Mouse (Mus musculus) inflammation-experienced regulatory T-cells, adult 6 months (primary cell): ENCODE measurements at regions not wholly inside any gene's neighbourhood (a gene's known extent, or its start where the extent isn't known, plus 50 kb on each side); places are given as distances from the start of the nearest gene placed in this dataset.

ENCODE experiments used
- ATAC-seq: one replicate; pipeline ENCODE4 v1.8.0; 2017

DNA sequence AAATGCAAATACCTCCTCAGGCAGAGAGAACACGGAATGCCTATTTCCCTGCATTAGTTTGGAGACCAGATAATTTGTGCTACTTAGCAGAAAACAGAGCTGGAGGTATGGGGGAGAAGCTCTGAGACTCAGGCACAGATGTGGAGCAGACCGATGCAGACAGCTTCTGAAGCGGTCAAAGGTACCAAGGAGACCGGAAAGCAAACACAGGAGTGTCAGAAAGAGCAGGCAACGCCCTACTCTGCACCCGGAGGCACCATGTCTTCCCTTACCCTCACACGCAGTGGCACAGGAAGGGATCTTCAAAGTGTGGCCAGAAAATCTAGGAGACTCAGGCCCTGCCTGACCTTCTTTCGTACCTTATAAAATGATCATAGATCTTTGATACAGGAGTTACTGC is 98.4 kb upstream of the Rybp start:
- no peak for ATAC-seq

DNA sequence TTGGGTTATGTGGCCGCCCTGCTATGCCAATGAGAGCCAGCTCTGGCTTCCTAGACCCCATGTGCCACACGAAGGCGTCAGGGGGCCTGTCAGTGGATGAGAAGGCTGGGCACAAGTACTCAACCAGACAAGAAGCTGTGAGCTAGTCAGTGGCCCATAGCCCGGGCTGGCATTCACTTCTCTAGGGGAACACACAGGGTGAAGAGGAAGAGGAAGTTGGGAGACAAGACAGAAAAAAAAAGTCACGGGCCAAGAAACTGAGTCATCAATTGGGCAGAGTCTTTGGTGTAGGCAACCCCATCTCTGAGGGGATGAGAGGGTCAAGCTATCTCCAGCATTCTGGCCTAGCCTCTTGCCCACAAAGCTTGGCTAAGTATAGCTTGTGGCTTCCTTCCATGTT is 93.8 kb upstream of the Rybp start:
- no peak for ATAC-seq

DNA sequence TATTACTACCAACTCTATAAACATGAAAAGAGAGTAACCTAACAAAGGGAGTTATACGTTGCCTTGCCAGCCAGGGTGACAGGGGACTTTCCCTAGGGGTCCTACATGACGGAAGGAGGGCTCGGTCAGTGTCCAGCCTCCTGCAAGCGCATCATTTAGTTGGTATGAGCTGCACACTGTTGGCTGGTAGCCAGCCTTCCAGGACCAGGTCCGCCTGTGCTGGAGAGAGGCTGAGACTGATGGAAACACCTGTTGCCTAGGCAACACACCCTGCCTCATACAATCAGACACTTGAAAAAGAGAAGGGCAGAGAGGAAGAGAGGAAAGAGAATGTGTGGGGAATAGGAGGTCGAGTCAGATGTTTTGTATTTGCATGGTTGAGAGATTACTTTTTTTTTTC is 93.3 kb upstream of the Rybp start:
- no peak for ATAC-seq

DNA sequence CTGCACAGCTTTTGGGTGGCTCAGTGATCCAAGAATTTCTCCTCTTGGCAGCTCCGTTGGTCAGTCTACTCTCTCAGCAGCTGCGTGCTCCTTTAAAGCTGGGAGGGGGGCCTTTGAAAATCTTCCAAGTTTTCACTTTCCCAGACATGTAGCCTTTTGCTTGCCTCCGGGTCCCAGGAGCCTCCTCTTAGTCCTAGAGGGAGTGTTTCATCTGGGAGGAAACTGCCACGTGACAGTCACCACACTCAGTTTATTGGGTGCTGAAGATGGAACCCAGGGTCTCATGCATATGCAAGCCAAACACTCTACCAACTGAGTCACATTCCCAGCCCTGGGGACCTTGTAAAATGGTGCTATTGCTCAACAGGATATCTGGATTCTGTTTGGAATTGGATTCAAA is 92.5 kb upstream of the Rybp start:
- no peak for ATAC-seq

DNA sequence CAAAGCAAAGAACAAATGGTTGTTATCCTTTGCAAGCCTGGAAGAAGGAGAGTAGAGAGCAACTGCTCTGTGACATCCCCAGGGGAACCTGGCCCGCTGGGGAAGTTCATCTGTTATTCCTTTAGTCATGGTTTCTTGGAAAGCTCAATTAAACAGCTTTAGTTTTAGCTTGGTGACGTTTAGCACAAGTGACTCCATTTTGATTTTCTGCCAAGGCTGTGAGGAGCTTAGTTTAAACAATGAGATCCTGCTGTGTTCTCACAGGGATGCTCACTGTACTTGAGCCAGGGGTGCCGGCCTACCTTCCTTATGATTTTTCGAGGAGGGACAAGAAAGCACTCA is 91.2 kb upstream of the Rybp start:
- ATAC-seq, result no peak

DNA sequence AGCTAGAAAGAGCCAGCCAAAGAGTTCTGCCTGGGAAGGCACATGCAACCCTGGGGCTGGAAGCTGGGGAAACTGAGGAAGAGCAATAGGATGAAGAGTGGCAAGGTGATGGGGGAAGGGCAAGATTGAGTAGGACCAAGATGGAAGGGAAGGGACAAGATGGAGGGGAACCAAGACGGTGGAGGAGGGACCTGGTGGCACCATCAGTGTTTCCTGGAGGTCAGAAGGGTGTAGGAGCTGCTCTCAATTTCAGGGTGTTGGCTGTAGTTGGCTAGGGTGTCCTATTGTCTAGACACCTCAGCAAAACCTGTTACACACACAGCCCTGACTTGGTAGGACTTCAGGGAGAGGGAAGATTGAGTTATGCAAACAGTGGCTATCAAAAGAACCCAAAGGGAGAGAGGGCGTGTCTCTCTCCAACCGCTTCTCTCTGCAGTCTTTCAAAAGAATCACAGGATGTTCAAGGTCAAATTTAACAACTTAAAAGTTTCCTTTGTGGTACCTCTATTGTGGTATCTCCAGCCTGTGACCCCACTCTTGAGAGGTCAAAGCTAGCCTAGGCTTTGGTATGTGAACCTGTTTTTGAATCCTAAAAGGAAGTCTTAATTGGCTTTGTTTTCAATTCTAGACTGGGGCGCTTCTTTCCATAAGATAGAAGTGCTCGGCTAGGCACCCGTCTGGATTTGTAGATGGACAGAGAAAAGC is 90.7 kb upstream of the Rybp start:
- ATAC-seq, result no peak

DNA sequence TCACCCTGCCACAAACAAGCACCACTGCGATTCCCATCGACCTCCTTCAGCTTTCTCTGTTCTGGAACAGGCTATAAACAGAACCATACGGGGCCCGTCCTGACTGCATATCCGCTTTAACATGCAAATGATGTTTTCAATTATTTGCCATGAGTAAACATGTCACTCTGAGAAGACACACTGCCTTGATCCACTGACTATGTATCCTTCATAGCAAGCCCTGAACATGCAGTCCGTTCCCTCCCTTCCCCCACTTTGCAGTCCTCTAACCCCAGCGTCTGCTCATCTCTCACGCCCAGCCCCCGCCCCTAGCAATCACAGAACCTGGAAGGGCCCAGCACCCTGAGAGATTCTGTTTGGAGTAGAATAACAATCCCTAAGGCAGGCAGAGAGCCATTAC is 89.4 kb upstream of the Rybp start:
- no peak for ATAC-seq

DNA sequence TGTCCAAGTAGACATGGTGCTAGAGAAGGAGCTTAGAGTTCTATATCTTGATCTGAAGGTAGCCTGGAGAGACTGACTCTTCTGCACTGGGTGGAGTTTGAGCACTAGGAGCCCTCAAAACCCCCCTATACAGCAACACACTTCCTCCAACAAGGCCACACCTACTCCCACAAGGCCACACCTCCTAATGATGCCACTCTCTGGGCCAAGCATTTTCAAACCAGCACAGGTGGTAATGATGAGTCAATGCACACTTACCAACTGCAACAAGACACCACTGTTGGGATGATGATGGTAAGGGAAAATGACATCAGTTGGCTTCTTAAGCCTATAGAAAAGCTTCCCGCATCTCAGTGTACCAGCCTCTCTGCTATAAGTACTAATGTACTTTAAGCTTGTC is 83.5 kb upstream of the Rybp start:
- no peak for ATAC-seq

DNA sequence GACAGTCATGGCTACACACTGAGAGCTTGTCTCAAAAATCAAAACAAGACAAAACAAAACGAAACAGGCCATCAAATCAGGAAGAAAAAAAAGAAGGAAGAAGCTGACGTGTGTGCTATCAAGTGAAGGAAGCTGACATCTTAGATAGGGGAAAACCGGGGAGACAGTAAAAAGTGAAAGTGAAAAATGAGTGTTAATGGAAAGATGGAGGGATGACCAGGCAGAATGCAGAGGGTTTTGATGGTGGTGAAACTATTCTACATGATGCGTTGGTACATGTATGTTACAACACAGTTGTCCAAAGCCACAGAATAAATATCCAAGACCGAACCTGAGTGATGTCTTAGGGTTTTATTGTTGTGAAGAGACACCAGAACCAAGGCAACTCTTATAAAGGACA is 83.1 kb upstream of the Rybp start:
- ATAC-seq, result no peak

DNA sequence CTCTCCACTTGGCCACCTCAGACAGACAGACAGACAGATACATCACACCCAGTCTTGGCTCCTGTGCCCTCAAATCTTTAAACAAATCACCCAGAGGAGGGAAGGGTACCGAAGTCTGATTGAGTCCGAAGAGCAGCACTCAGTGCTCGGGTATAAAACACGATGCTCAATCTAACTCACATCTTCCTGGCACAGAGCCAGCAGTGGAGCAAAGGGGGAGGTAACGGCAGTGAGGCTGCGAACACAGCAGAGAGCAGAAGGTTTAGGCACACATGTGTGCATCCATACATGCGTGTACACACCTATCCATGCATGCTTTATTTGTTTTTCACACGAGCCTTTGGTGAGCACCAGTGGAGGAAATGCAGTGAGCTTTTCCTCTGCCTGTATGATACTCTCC is 78.9 kb upstream of the Rybp start:
- ATAC-seq, result no peak

DNA sequence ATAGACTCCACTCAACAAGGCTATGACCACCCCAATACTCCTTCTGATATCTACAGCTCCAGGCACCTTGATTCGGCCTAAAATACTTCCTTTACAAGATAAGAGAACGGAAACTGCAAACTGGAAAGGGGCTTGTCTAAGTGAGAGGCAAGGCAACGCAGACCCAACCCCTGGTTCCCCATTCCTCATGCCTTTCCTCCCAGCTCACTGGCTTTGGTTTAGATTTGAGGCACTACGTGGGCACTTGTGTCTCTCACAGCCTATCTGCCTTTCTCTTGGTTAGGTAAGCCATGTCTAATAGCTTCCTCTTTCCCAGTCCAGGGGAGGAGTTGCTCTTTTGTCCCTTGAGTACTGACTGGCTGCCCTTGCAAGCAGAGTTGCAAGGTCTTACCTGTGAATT is 78.5 kb upstream of the Rybp start:
- no peak for ATAC-seq

DNA sequence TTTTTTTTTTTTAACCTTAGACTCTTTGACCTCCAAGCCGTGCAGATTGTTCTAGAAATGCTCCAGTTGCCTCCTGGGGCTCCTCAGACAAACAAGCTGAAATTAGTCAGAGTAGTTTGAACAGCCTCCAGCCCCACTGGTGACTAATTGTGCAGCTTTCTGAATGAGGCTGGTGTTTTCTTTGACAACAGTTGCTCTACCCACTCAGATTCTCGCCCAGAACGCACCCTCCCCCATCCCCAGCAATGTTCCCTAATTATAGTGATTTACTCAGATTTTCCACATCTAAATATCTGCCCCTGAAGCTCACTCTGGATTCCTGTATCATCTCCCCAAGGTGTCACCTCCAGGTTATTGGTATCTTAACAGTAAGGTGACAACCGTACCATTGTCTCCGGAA is 76.4 kb upstream of the Rybp start:
- no peak for ATAC-seq

DNA sequence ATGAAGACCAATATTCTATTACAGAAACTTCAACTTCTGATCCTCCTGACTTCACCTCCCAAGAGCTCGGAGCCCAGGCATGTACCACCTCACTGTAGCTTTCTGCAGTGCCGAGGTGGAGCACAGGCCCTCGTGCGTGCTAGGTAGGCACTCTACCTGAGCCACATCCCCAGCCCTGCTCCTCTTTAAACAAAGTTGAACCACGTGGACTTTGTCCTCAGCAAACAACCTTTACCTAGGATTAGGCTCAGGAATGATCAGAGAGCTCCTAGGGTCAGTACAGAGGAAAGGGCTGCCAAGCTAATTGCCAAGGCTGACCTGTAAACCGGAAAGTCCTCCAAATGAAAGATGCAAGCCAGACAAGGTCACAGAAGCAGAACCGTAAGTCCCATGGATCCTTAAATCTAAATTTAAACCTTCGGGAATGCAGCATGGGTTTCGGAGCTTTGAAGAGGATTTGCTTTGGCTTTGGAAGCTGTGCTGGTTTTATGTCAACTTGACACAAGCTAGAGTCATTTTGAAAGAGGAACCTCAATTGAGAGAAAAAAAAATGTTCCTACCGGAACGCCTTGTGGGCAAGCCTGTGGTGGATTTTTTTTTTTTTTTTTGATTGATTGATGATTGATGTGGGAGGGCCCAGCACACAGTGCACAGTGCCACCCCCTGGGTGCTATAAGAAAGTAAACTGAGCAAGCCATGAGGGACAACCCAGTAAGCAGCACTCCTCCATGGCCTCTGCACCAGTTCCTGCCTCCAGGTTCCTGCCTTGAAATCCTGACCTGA is 69.5 kb upstream of the Rybp start:
- ATAC-seq, result no peak

DNA sequence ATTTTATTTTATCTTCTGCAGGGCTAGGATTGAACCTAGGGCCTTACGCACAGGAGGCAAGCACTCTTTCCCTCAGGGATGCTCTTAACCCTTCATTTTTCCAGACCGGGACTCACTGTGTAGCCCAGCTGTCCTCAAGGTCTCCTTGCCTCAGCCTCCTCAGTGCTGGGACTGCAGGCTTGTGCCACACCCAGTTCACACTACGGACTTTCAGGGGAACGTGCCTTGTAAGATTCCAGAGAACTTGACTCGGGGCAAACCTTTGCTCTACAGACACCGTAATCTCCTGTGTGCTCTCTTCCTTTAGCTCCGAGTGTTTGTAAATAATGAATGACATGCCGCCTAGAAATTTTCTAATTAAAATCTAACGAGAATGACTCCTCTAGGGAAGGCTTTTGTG is 68.6 kb upstream of the Rybp start:
- no peak for ATAC-seq

DNA sequence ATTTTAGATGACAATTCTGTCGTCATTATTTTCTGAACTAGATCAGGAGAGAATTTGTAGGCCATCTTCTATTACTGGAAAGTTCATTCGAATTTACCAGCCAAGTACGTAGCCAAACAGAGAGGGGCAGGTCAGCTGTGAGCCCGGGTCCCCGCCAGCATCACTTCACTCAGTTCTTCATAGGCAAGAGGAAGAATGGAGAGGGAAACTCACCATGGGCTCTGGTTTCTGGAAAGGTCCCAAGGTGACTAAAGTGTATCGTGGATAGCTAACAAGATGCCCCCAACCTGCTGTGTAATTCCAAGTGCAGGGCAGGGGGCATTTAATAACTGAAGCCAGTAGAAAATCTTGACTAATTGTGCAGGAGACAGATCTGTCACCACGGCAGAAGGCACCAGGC is 60.2 kb upstream of the Rybp start:
- ATAC-seq, result no peak

DNA sequence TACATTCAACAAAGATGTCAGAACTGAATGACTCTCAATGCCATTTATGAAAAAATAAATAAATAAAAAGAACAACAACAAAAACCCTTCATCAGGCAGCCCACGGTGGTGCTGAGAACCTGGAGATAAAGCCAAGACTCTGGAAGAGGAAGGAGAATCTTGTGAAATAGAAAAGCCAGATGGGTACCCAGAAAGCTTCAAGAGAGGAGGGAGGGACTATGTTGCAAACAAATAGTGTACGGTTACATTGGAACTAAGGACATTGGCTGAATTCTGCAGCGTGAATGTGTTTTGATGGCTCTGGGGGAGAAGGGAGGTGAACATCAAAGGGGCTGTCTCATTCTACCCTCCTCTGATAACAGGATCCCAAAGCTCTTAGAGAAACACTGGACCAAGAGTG is 57.8 kb upstream of the Rybp start:
- ATAC-seq, result no peak

DNA sequence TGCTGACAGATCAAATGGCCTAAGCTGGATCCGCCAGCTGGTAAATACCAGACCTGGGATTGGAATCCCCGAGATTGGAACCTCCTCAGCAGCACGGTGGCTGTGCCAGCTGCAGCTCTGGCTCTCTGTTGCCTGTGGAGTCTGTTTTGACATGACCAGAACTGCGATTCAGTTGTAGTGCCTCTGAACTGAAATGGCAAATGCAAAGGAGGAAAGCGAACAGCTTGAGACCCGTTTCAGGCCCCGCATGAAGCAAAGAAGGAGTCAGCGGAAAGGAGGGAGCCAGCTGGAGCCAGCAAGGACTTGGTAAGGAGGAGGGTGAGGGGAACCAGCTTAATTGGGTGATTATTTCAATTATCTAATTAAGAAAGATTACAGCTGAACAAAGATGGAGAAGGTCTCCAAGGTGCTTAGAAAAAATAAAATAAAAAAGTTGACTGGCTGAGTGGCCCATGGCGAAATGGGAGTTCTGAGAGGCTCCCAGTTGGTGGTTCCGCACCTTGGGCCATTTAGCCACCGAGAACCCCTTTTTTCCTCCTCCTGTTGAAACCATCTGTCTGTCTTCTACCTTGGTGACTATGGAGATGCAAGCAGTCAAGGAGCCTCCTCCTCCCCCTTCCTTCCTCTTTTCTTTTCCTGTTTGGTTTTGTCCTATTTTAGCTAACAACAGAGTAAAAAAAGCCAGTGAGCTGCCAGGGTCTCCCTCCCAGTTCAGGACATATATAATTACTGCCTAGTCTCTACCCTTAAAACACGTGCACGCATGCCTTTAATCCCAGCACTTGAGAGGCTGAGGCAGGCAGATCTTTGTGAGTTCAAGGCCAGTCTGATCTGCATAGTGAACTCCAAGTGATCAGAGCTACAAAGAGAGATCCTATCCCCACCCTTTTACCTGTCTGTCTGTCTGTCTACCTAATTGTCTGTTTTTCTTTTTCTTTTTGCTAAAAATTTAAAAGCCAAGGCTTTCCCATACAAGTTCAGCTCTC is 54.3 kb upstream of the Rybp start:
- ATAC-seq, result no peak

DNA sequence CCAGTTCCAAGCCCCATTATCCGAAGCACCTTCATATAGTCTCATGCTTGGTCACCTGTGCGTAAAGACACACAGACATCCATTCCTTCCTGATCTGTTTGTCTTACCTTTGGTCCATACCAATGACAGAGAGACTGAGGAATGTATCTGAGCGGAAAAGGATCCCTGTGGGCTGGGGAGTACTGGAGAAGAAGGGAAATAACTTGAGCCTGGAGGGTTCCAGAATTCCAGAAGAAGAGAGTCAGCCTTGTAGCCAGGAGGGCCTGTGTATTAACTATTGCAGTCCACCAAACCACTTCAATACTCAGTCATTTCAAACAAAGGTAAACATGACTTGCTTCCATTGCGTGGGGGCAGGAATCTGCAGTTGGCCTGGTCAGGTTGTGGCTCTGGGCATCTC is 51.0 kb upstream of the Rybp start:
- no peak for ATAC-seq
